Mouse (Mus musculus): ENCODE data around the gene Ccdc66. TPM values are rescaled to one million over a fixed set of nuclear protein-coding genes. Genes with fewer than 3 reads are reported as not detected.

The Ccdc66 gene
- 10 to 100 TPM in 19 of 26 experiments, 1 to 10 TPM in 7; 3.0 to 31.0 (median 20.7) TPM for total RNA-seq (2018; cell fraction: chromatin; rRNA removed)
- total RNA-seq (2018; cell fraction: cytosol; rRNA removed), result 1 to 10 TPM; 2.5 to 8.1 (median 5.8) TPM
- total RNA-seq (2018; cell fraction: nucleus; rRNA removed), result 10 to 100 TPM in 16 of 26 experiments, 1 to 10 TPM in 10; 2.3 to 23.9 (median 11.4) TPM
- polyA plus RNA-seq (2018), result 4.7 to 13.2 TPM (median 5.3 TPM) in 3 replicates

DNA sequence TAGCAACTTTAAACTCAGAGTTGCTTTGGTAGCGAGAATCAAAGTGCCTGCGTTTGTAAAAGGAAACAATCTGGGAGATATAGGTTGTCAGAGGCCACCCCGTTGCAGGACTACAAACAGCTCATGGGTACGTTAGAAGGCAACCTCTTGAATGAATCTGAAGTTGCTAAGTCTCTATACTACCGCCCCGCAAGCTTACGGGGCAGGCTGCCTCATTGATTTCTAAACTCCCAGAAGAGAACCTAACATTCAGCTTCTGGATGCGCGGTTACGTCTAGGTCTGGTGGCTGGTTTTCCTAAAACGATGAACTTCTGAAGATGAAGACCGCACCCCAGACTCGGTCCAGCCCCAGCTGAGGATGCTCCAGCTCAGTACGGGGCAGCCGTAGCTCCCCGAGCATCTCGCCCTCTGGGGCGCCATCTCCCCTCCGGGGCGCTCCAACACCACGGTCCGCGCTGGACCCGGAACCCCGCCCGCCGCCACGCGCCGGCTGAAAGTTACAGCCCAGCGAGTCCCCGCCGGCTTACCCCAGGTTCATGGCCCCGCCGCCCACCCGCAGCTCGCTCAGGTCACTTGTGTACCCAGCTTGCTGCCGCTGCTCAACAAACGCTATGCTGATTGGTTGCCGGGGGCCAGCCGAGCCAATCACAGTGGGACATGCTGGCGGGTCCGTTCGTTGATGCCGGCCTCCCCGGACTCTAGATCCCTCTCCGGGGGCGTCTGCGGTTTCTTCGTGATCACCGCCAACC lies at the start of gene Ccdc66:
TSS of gene Ccdc66 (minus strand) at position 567 of the 750 bp plus-strand sequence.
- no peaks in the 10 kb centered on the region for H3K79me2 ChIP-seq (ENCODE audit: inconsistent target)
- H3K27ac ChIP-seq, result no peak within 1 kb of the TSS
- H3K4me3 ChIP-seq (ENCODE audit: inconsistent target), result peak within 1 kb of the TSS; percentile 65
- no peaks in the 10 kb centered on the region for H3K36me3 ChIP-seq (ENCODE audit: inconsistent target)
- 1% methylated on average over 46 of the region's 51 CpGs for WGBS (ENCODE audit: missing documents)

GRCm38 (mm10) chr14:27543838-27544426 lies 35.7 kb upstream of the Ccdc66 start:
- Histone ChIP-seq H3K4me3 (ENCODE audit: inconsistent target) (no peak overlapping the region), H3K27ac (no peak overlapping the region), H3K79me2 (ENCODE audit: inconsistent target) (no peaks in the 10 kb centered on the region), H3K36me3 (ENCODE audit: inconsistent target) (no peaks in the 10 kb centered on the region)
- 93% methylated on average over 4 of the region's 4 CpGs for WGBS (ENCODE audit: missing documents)

- Histone ChIP-seq H3K36me3 (ENCODE audit: inconsistent target) (no peaks in the 10 kb centered on the region), H3K79me2 (ENCODE audit: inconsistent target) (no peaks in the 10 kb centered on the region), H3K4me3 (ENCODE audit: inconsistent target) (no peak overlapping the region), H3K27ac (no peak overlapping the region)
- WGBS (ENCODE audit: missing documents), result 93% methylated on average over 2 of the region's 3 CpGs
Observed at GRCm38 (mm10) chr14:27536441-27536840, 28.2 kb upstream of the Ccdc66 start.

DNA sequence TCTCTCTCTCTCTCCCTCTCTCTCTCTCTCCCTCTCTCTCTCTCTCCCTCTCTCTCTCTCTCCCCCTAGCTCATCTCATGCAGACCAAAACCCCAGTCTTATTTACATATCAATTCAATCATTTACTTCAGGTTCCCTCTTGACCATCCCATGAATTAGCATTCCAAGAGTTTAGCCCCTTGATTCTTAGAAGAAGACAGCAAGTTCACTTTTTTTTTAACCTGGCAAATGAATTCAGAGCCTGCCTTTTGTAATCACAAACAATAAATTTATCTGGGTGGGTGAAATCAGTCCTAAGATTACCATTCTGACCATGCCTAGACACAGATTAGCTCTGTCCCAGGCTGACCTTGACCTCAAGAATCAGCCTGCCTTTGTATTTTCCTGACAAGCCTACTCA lies 16.3 kb upstream of the Ccdc66 start:
- Histone ChIP-seq H3K79me2 (ENCODE audit: inconsistent target) (no peaks in the 10 kb centered on the region), H3K36me3 (ENCODE audit: inconsistent target) (no peaks in the 10 kb centered on the region), H3K27ac (no peak overlapping the region), H3K4me3 (ENCODE audit: inconsistent target) (no peak overlapping the region)

- Histone ChIP-seq H3K27ac (no peak overlapping the region), H3K79me2 (ENCODE audit: inconsistent target) (no peaks in the 10 kb centered on the region)
- 45% methylated on average over 15 of the region's 15 CpGs for WGBS (ENCODE audit: missing documents)
Observed at GRCm38 (mm10) chr14:27508644-27509301, 513 bp upstream of the Ccdc66 start.

DNA sequence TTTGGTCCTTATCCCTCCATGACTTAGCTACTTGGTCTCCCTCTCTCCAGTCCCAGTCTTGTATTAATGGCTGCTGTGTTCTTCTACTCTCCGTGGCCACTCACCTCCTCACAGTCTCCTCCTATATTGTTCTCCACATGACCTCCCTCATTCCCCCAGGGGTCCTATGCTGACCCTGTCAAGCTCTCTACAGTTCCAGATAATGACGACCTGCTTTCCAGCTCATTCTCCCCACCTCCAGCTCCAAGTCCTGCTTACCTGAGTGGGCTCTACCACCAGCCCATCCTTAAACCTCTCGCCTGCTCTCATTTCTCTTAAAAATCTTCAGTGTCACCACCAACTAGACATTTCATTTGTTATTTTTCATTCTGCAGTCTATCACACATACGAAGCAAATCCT lies 7.2 kb downstream of the Ccdc66 start:
- H3K4me3 ChIP-seq (ENCODE audit: inconsistent target), result no peak overlapping the region
- H3K36me3 ChIP-seq (ENCODE audit: inconsistent target), result no peaks in the 10 kb centered on the region
- H3K27ac ChIP-seq, result no peak overlapping the region
- H3K79me2 ChIP-seq (ENCODE audit: inconsistent target), result no peaks in the 10 kb centered on the region
- WGBS (ENCODE audit: missing documents), result 100% methylated on average over 4 of the region's 4 CpGs

More at GRCm38 (mm10) chr14:27508644-27509301, 513 bp upstream of the Ccdc66 start:
- no peaks in the 10 kb centered on the region for H3K36me3 ChIP-seq (ENCODE audit: inconsistent target)
- H3K4me3 ChIP-seq (ENCODE audit: inconsistent target), result peak overlapping the region; percentile 65

DNA sequence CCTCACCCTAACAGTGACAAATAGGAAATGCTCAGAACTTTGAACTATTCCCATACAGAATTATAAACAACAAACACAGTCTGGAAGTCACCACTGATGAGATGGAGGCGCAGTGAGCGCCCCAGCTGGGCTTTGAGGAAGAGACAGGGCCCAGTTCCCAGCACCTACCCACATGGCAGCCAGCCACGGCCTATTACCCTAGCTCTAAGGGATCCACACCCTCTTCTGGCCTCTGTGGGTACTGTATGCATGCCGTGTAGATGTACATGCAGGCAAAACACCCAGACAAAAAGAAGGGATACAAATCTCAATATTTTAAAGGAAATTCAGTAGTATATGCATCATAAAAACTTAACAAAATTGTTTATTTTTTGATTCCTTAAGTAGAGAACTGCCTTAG lies 14.7 kb downstream of the Ccdc66 start:
- Histone ChIP-seq H3K4me3 (ENCODE audit: inconsistent target) (no peak overlapping the region), H3K36me3 (ENCODE audit: inconsistent target) (peaks cover 23% of the 10 kb centered on the region; the same call in 1 of the 2 replicates), H3K79me2 (ENCODE audit: inconsistent target) (no peaks in the 10 kb centered on the region), H3K27ac (no peak overlapping the region)
- 98% methylated on average over 4 of the region's 4 CpGs for WGBS (ENCODE audit: missing documents)

DNA sequence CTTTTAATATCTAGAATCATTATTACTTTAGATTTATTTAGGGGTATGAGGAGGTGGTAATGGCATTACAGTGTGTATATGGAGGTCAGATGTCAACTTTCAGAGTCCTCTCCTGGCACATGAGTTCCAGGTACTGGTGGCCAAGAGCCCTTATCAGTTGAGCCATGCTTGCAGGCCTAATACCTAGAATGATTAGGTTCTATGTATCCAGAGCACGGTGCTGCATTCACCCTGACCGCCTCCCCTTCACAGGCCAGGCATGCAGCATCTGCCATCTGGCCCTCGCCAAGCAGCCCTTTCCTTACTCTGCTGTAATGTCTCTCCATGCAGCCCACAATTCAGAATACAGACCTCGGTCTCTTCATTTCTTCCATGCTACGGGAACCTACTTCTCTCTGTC lies 16.9 kb downstream of the Ccdc66 start:
- H3K79me2 ChIP-seq (ENCODE audit: inconsistent target), result no peaks in the 10 kb centered on the region
- peaks cover 32% of the 10 kb centered on the region; the same call in 1 of the 2 replicates for H3K36me3 ChIP-seq (ENCODE audit: inconsistent target)
- H3K4me3 ChIP-seq (ENCODE audit: inconsistent target), result no peak overlapping the region
- no peak overlapping the region for H3K27ac ChIP-seq
- 90% methylated on average over 5 of the region's 5 CpGs for WGBS (ENCODE audit: missing documents)

DNA sequence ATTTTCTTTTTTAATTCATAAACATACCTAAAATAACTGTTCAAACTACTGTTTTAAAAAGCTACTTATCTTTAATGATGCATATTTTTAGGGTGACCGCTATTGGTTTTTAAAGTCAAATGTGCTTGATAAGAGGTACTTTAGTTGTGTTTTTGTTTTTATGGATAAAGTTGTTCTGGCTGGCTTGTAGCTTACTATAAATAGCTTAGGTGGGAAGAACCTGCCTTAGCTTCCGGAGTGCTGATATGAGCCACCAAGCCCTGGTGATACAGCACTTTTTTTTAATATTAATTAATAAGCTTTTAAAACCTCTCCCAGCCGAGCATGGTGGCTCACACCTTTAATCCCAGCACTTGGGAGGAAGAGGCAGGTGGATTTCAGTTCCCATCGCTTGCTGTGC lies 61.3 kb downstream of the Ccdc66 start:
- no peaks in the 10 kb centered on the region for H3K79me2 ChIP-seq (ENCODE audit: inconsistent target)
- no peak overlapping the region for H3K27ac ChIP-seq
- no peak overlapping the region for H3K4me3 ChIP-seq (ENCODE audit: inconsistent target)
- peaks cover 61% of the 10 kb centered on the region for H3K36me3 ChIP-seq (ENCODE audit: inconsistent target)
- WGBS (ENCODE audit: missing documents), result 93% methylated on average over 4 of the region's 4 CpGs

- WGBS (ENCODE audit: missing documents), result 100% methylated on average over 2 of the region's 2 CpGs
- H3K27ac ChIP-seq, result no peak overlapping the region
- no peaks in the 10 kb centered on the region for H3K79me2 ChIP-seq (ENCODE audit: inconsistent target)
- H3K4me3 ChIP-seq (ENCODE audit: inconsistent target), result no peak overlapping the region
- peaks cover 64% of the 10 kb centered on the region for H3K36me3 ChIP-seq (ENCODE audit: inconsistent target)
Observed at GRCm38 (mm10) chr14:27444851-27445281, 63.4 kb downstream of the Ccdc66 start.

GRCm38 (mm10) chr14:27440921-27441320 lies 67.3 kb downstream of the Ccdc66 start:
- peaks cover 12% of the 10 kb centered on the region; the same call in 1 of the 2 replicates for H3K79me2 ChIP-seq (ENCODE audit: inconsistent target)
- no peak overlapping the region for H3K4me3 ChIP-seq (ENCODE audit: inconsistent target)
- no peak overlapping the region for H3K27ac ChIP-seq
- peaks cover 34% of the 10 kb centered on the region for H3K36me3 ChIP-seq (ENCODE audit: inconsistent target)

DNA sequence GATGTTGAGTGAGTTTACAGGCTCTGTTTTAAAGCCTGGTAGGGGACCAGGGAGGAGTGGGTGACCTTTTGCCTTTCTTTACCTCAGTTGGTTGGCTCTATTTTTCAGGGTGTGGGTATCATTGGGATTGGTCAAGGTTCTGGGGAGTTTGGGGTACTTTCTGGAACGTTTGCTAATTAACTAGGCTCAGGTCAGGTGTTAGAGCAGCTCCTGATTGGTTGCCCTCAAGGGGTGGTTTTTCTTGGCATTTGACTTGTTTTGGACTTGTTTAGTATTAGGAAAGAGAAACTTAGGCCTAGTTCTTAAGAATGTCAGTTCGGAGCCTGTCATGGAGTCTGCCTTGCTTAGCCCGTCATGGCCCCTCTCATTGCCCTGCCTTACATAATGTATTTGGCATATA lies 71.4 kb downstream of the Ccdc66 start:
- Histone ChIP-seq H3K79me2 (ENCODE audit: inconsistent target) (peaks cover 53% of the 10 kb centered on the region; the same call in 1 of the 2 replicates), H3K36me3 (ENCODE audit: inconsistent target) (0 out of 2 replicates have a peak, but pooled peaks cover 12% of the 10 kb centered on the region), H3K27ac (no peak overlapping the region), H3K4me3 (ENCODE audit: inconsistent target) (no peak overlapping the region)
- WGBS (ENCODE audit: missing documents), result 91% methylated on average over 3 of the region's 3 CpGs

DNA sequence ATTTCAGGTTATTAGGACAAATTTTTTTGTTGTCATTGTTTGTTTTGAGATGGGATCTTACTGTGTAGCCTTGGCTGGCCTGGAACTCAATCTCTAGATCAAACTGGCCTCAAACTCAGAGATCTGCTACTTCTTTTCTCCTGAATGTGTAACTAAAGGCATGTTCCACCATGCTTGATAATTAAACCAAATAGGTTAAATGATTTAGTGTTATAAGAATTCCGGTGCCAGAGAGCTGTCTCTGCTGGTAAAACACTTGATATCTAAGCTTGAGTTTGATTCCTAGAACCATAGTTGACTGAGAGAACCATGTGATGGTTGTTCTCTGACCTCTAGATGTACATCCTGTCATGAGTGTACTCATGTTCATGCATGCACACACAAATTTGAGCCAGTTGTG lies 72.1 kb downstream of the Ccdc66 start:
- no peak overlapping the region for H3K4me3 ChIP-seq (ENCODE audit: inconsistent target)
- no peak overlapping the region for H3K27ac ChIP-seq
- peaks cover 60% of the 10 kb centered on the region for H3K79me2 ChIP-seq (ENCODE audit: inconsistent target)
- 0 out of 2 replicates have a peak, but pooled peaks cover 6% of the 10 kb centered on the region for H3K36me3 ChIP-seq (ENCODE audit: inconsistent target)
- WGBS (ENCODE audit: missing documents), result 100% methylated on average over 1 of the region's 1 CpGs

DNA sequence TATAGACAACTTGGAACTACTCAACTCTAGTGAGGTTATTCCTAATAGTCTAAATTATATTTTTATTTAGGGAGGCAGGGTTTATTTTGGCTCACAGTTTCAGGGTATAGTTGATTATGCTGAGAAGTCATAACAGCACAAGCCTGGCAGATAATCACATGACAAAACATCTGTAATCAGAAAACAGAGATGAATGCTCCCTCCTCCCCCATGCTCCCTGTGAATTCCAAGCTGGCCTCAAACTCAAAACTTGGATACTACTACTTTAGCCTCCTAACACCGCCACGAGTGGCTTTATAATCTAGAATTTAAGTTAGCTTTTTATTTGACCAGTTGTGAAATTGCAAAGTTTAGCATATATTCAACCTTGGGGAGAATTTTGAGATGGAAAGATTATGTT lies 76.2 kb downstream of the Ccdc66 start:
- Histone ChIP-seq H3K36me3 (ENCODE audit: inconsistent target) (no peaks in the 10 kb centered on the region), H3K4me3 (ENCODE audit: inconsistent target) (no peak overlapping the region), H3K79me2 (ENCODE audit: inconsistent target) (peaks cover 72% of the 10 kb centered on the region), H3K27ac (no peak overlapping the region)
- WGBS (ENCODE audit: missing documents), result 81% methylated on average over 2 of the region's 2 CpGs
